Mouse (Mus musculus) kidney, adult 11 months (tissue): ENCODE measurements around the gene BC028528.
"Not testable (repeated sequence)": the region's sequence is repeated elsewhere in the genome, so short reads cannot be mapped to it uniquely, and the experiment has no call there.

Experiments
- DNase-seq: peaks from one replicate; pipeline ENCODE4 v3.0.0; 2022

Gene BC028528

GRCm38 (mm10) chr3:95871392-95871867, 20.4 kb downstream of the BC028528 start, which contains the start of gene Mrps21:
Gene Mrps21, minus strand, starts transcription at chr3:95871519.
- peak; percentile 94 for DNase-seq

GRCm38 (mm10) chr3:95870976-95871375, 20.8 kb downstream of the BC028528 start:
- DNase-seq: no peak

- peak; percentile 40 for DNase-seq
These were observed 24.4 kb downstream of the BC028528 start for GRCm38 (mm10) chr3:95867408-95867807.

- DNase-seq: peak; percentile 74
These were observed 25.7 kb downstream of the BC028528 start for GRCm38 (mm10) chr3:95866071-95866470.

GRCm38 (mm10) chr3:95865571-95865970, 26.2 kb downstream of the BC028528 start:
- DNase-seq: no peak

GRCm38 (mm10) chr3:95865050-95865449, 26.8 kb downstream of the BC028528 start:
- DNase-seq: peak; percentile 92

GRCm38 (mm10) chr3:95863578-95863977, 28.2 kb downstream of the BC028528 start:
- DNase-seq: no peak

- peak; percentile 78 for DNase-seq
These were observed 30.0 kb downstream of the BC028528 start for GRCm38 (mm10) chr3:95861796-95862195.

GRCm38 (mm10) chr3:95861216-95861615, 30.6 kb downstream of the BC028528 start:
- no peak for DNase-seq

GRCm38 (mm10) chr3:95860323-95860722, 31.5 kb downstream of the BC028528 start:
- DNase-seq: no peak

- not testable (repeated sequence) for DNase-seq
These were observed 33.5 kb downstream of the BC028528 start for GRCm38 (mm10) chr3:95858278-95858677.

- DNase-seq: not testable (repeated sequence)
These were observed 34.8 kb downstream of the BC028528 start for GRCm38 (mm10) chr3:95857050-95857449.

- DNase-seq: no peak
These were observed 35.7 kb downstream of the BC028528 start for GRCm38 (mm10) chr3:95856115-95856514.

GRCm38 (mm10) chr3:95855502-95856089, 36.2 kb downstream of the BC028528 start, which contains the start of gene Prpf3:
Gene Prpf3, minus strand, starts transcription at chr3:95855885.
- DNase-seq: peak; percentile 95

- no peak for DNase-seq
These were observed 40.5 kb downstream of the BC028528 start for GRCm38 (mm10) chr3:95851317-95851716.

- DNase-seq: no peak
These were observed 41.2 kb downstream of the BC028528 start for GRCm38 (mm10) chr3:95850611-95851010.

GRCm38 (mm10) chr3:95842503-95843214, 49.1 kb downstream of the BC028528 start:
- DNase-seq: no peak

GRCm38 (mm10) chr3:95839250-95839649, 52.6 kb downstream of the BC028528 start:
- no peak for DNase-seq
